Mouse (Mus musculus): ENCODE measurements around the gene Otop2.

DNA sequence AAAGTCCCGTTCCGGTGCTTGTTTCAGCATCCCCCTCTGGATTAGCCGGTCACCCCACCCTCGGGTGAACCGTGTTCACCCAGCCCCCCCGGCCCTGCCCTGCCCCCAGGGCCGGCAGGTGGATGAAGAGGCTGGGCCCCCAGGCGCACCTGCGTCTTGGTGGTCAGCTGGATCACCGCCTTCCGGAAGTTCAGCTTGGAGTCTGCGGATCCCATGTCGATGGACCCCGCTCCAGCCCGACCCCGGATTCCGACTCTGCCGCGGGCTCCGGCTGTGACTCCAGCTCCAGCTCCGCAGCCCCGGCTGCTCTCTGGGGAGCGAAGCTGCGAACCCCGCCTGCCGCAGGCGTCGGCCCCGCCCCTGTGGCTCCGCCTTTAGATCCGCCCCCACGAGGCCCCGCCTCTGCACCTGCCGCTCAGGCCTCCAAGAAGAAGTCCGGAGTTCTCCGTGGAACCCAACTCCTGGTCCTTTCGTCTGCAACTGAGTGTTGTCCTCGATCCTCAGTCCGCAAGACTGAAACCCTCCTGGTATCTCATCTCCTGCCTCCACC lies 60.5 kb downstream of the Otop2 start, which contains the start of gene Hid1:
- TF ChIP-seq CTCF (IDR thresholded peaks at IDR 0.05; ENCODE audit: low read depth) (no peak), EP300 (IDR thresholded peaks at IDR 0.05; ENCODE audit: low read depth) (no peak)

All from heart, postnatal 0 days (tissue).